Mouse (Mus musculus) bone marrow macrophage, adult 2 months (primary cell): ENCODE data around the gene Dhx57.

Experiments used
- CTCF ChIP-seq: IDR thresholded peaks from 2 replicates; pipeline ENCODE4 v1.5.1; 2012; ENCODE audit warnings: low read depth, mild to moderate bottlenecking, low read length, moderate library complexity
- POLR2A ChIP-seq: IDR thresholded peaks from 2 replicates; pipeline ENCODE4 v1.6.1; 2012; ENCODE audit warnings: mild to moderate bottlenecking, low read depth, low read length, borderline replicate concordance

GRCm38 (mm10) chr17:80237475-80237874, 52.8 kb downstream of the Dhx57 start:
- TF ChIP-seq CTCF = no peak
- TF ChIP-seq POLR2A = no peak
